Mouse (Mus musculus): ENCODE measurements around the gene Tspan11. TPM values are rescaled to one million over a fixed set of nuclear protein-coding genes. Genes with fewer than 3 reads are reported as not detected.

The Tspan11 gene
- polyA plus RNA-seq, 1 experiment from 2014 or later = 17.9 TPM

- ATAC-seq (ENCODE audit: low FRiP score) (no peak), DNase-seq (ENCODE audit: low spot score) (no peak)
- H3K4me2 ChIP-seq (replicated peaks; ENCODE audit: low read depth, low read length) = no peak overlapping the region
- H3K27ac ChIP-seq (ENCODE audit: low read depth, low read length) = no peak overlapping the region
- no peaks in the 10 kb centered on the region for H3K4me1 ChIP-seq (replicated peaks; ENCODE audit: control insufficient read depth, insufficient read depth, low read length)
- no peaks in the 10 kb centered on the region for H3K27me3 ChIP-seq (ENCODE audit: control insufficient read depth, insufficient read depth, low read length)
- H3K9me3 ChIP-seq (ENCODE audit: control insufficient read depth, low read length) = no peaks in the 10 kb centered on the region
- no peaks in the 10 kb centered on the region for H3K36me3 ChIP-seq (ENCODE audit: control insufficient read depth, insufficient read depth, low read length)
- H3K4me3 ChIP-seq (ENCODE audit: low read depth, low read length) = no peak overlapping the region
- WGBS = 86% methylated on average over 5 of the region's 5 CpGs
- no peak overlapping the region for H3K9ac ChIP-seq (ENCODE audit: low read depth, low read length)
Measured at GRCm38 (mm10) chr6:127956172-127956571, 68.8 kb downstream of the Tspan11 start.

GRCm38 (mm10) chr6:127960203-127960602 lies 72.8 kb downstream of the Tspan11 start:
- DNase-seq (ENCODE audit: low spot score) (no peak), ATAC-seq (ENCODE audit: low FRiP score) (no peak)
- H3K27ac ChIP-seq (ENCODE audit: low read depth, low read length) = no peak overlapping the region
- H3K27me3 ChIP-seq (ENCODE audit: control insufficient read depth, insufficient read depth, low read length) = no peaks in the 10 kb centered on the region
- no peaks in the 10 kb centered on the region for H3K9me3 ChIP-seq (ENCODE audit: control insufficient read depth, low read length)
- WGBS = 95% methylated on average over 1 of the region's 1 CpGs
- no peaks in the 10 kb centered on the region for H3K4me1 ChIP-seq (replicated peaks; ENCODE audit: control insufficient read depth, insufficient read depth, low read length)
- no peak overlapping the region for H3K4me3 ChIP-seq (ENCODE audit: low read depth, low read length)
- no peaks in the 10 kb centered on the region for H3K36me3 ChIP-seq (ENCODE audit: control insufficient read depth, insufficient read depth, low read length)
- no peak overlapping the region for H3K4me2 ChIP-seq (replicated peaks; ENCODE audit: low read depth, low read length)
- no peak overlapping the region for H3K9ac ChIP-seq (ENCODE audit: low read depth, low read length)

GRCm38 (mm10) chr6:127965497-127965896 lies 78.1 kb downstream of the Tspan11 start:
- Histone ChIP-seq H3K27me3 (ENCODE audit: control insufficient read depth, insufficient read depth, low read length) (no peaks in the 10 kb centered on the region), H3K36me3 (ENCODE audit: control insufficient read depth, insufficient read depth, low read length) (no peaks in the 10 kb centered on the region), H3K27ac (ENCODE audit: low read depth, low read length) (no peak overlapping the region), H3K9ac (ENCODE audit: low read depth, low read length) (no peak overlapping the region), H3K9me3 (ENCODE audit: control insufficient read depth, low read length) (no peaks in the 10 kb centered on the region), H3K4me3 (ENCODE audit: low read depth, low read length) (no peak overlapping the region), H3K4me2 (replicated peaks; ENCODE audit: low read depth, low read length) (no peak overlapping the region), H3K4me1 (replicated peaks; ENCODE audit: control insufficient read depth, insufficient read depth, low read length) (no peaks in the 10 kb centered on the region)
- DNase-seq (ENCODE audit: low spot score) (peak; percentile 55), ATAC-seq (ENCODE audit: low FRiP score) (peak; percentile 16; the same call in 1 of the 2 replicates)
- WGBS = 46% methylated on average over 8 of the region's 8 CpGs

GRCm38 (mm10) chr6:127969709-127970108 lies 82.3 kb downstream of the Tspan11 start:
- Histone ChIP-seq H3K4me1 (replicated peaks; ENCODE audit: control insufficient read depth, insufficient read depth, low read length) (peaks cover 8% of the 10 kb centered on the region; the same call in 1 of the 2 replicates), H3K9ac (ENCODE audit: low read depth, low read length) (no peak overlapping the region), H3K27me3 (ENCODE audit: control insufficient read depth, insufficient read depth, low read length) (no peaks in the 10 kb centered on the region; the same call in 1 of the 2 replicates), H3K27ac (ENCODE audit: low read depth, low read length) (no peak overlapping the region), H3K4me3 (ENCODE audit: low read depth, low read length) (no peak overlapping the region), H3K9me3 (ENCODE audit: control insufficient read depth, low read length) (no peaks in the 10 kb centered on the region), H3K4me2 (replicated peaks; ENCODE audit: low read depth, low read length) (no peak overlapping the region), H3K36me3 (ENCODE audit: control insufficient read depth, insufficient read depth, low read length) (no peaks in the 10 kb centered on the region)
- WGBS = 69% methylated on average over 7 of the region's 7 CpGs
- DNase-seq (ENCODE audit: low spot score) = no peak
- ATAC-seq (ENCODE audit: low FRiP score) = no peak

GRCm38 (mm10) chr6:127970120-127970519 lies 82.7 kb downstream of the Tspan11 start:
- DNase-seq (ENCODE audit: low spot score) = peak; percentile 90
- no peak overlapping the region for H3K4me3 ChIP-seq (ENCODE audit: low read depth, low read length)
- H3K9ac ChIP-seq (ENCODE audit: low read depth, low read length) = no peak overlapping the region
- no peak overlapping the region for H3K27ac ChIP-seq (ENCODE audit: low read depth, low read length)
- no peaks in the 10 kb centered on the region; the same call in 1 of the 2 replicates for H3K27me3 ChIP-seq (ENCODE audit: control insufficient read depth, insufficient read depth, low read length)
- H3K4me2 ChIP-seq (replicated peaks; ENCODE audit: low read depth, low read length) = no peak overlapping the region
- ATAC-seq (ENCODE audit: low FRiP score) = 0 out of 2 replicates have a peak, but pooled peaks have one; percentile 43
- H3K36me3 ChIP-seq (ENCODE audit: control insufficient read depth, insufficient read depth, low read length) = no peaks in the 10 kb centered on the region
- H3K9me3 ChIP-seq (ENCODE audit: control insufficient read depth, low read length) = no peaks in the 10 kb centered on the region
- WGBS = 12% methylated on average over 7 of the region's 7 CpGs
- peaks cover 8% of the 10 kb centered on the region; the same call in 1 of the 2 replicates for H3K4me1 ChIP-seq (replicated peaks; ENCODE audit: control insufficient read depth, insufficient read depth, low read length)

- Histone ChIP-seq H3K4me1 (replicated peaks; ENCODE audit: control insufficient read depth, insufficient read depth, low read length) (peaks cover 8% of the 10 kb centered on the region; the same call in 1 of the 2 replicates), H3K4me2 (replicated peaks; ENCODE audit: low read depth, low read length) (no peak overlapping the region), H3K27ac (ENCODE audit: low read depth, low read length) (no peak overlapping the region), H3K9ac (ENCODE audit: low read depth, low read length) (no peak overlapping the region), H3K36me3 (ENCODE audit: control insufficient read depth, insufficient read depth, low read length) (no peaks in the 10 kb centered on the region), H3K9me3 (ENCODE audit: control insufficient read depth, low read length) (no peaks in the 10 kb centered on the region), H3K27me3 (ENCODE audit: control insufficient read depth, insufficient read depth, low read length) (no peaks in the 10 kb centered on the region; the same call in 1 of the 2 replicates), H3K4me3 (ENCODE audit: low read depth, low read length) (no peak overlapping the region)
- DNase-seq (ENCODE audit: low spot score) (no peak), ATAC-seq (ENCODE audit: low FRiP score) (no peak)
- 41% methylated on average over 5 of the region's 5 CpGs for WGBS
Measured at GRCm38 (mm10) chr6:127970848-127971247, 83.5 kb downstream of the Tspan11 start.

- Histone ChIP-seq H3K27me3 (ENCODE audit: control insufficient read depth, insufficient read depth, low read length) (no peaks in the 10 kb centered on the region; the same call in 1 of the 2 replicates), H3K4me3 (ENCODE audit: low read depth, low read length) (no peak overlapping the region), H3K9me3 (ENCODE audit: control insufficient read depth, low read length) (no peaks in the 10 kb centered on the region), H3K9ac (ENCODE audit: low read depth, low read length) (no peak overlapping the region), H3K4me2 (replicated peaks; ENCODE audit: low read depth, low read length) (no peak overlapping the region), H3K36me3 (ENCODE audit: control insufficient read depth, insufficient read depth, low read length) (no peaks in the 10 kb centered on the region), H3K27ac (ENCODE audit: low read depth, low read length) (no peak overlapping the region), H3K4me1 (replicated peaks; ENCODE audit: control insufficient read depth, insufficient read depth, low read length) (peaks cover 8% of the 10 kb centered on the region; the same call in 1 of the 2 replicates)
- DNase-seq (ENCODE audit: low spot score) (no peak), ATAC-seq (ENCODE audit: low FRiP score) (no peak)
- 88% methylated on average over 5 of the region's 5 CpGs for WGBS
Measured at GRCm38 (mm10) chr6:127971931-127972330, 84.5 kb downstream of the Tspan11 start.

- peaks cover 8% of the 10 kb centered on the region; the same call in 1 of the 2 replicates for H3K4me1 ChIP-seq (replicated peaks; ENCODE audit: control insufficient read depth, insufficient read depth, low read length)
- ATAC-seq (ENCODE audit: low FRiP score) (peak; percentile 36; the same call in 1 of the 2 replicates), DNase-seq (ENCODE audit: low spot score) (no peak)
- no peaks in the 10 kb centered on the region for H3K36me3 ChIP-seq (ENCODE audit: control insufficient read depth, insufficient read depth, low read length)
- no peaks in the 10 kb centered on the region; the same call in 1 of the 2 replicates for H3K27me3 ChIP-seq (ENCODE audit: control insufficient read depth, insufficient read depth, low read length)
- no peak overlapping the region for H3K4me2 ChIP-seq (replicated peaks; ENCODE audit: low read depth, low read length)
- WGBS = 45% methylated on average over 6 of the region's 6 CpGs
- no peak overlapping the region for H3K9ac ChIP-seq (ENCODE audit: low read depth, low read length)
- H3K27ac ChIP-seq (ENCODE audit: low read depth, low read length) = peak overlapping the region; percentile 36; the same call in 1 of the 2 replicates
- no peak overlapping the region for H3K4me3 ChIP-seq (ENCODE audit: low read depth, low read length)
- no peaks in the 10 kb centered on the region for H3K9me3 ChIP-seq (ENCODE audit: control insufficient read depth, low read length)
Measured at GRCm38 (mm10) chr6:127973553-127973952, 86.2 kb downstream of the Tspan11 start.

GRCm38 (mm10) chr6:127974000-127974399 lies 86.6 kb downstream of the Tspan11 start:
- Histone ChIP-seq H3K36me3 (ENCODE audit: control insufficient read depth, insufficient read depth, low read length) (no peaks in the 10 kb centered on the region), H3K4me2 (replicated peaks; ENCODE audit: low read depth, low read length) (no peak overlapping the region), H3K4me1 (replicated peaks; ENCODE audit: control insufficient read depth, insufficient read depth, low read length) (peaks cover 8% of the 10 kb centered on the region; the same call in 1 of the 2 replicates), H3K9me3 (ENCODE audit: control insufficient read depth, low read length) (no peaks in the 10 kb centered on the region), H3K27me3 (ENCODE audit: control insufficient read depth, insufficient read depth, low read length) (no peaks in the 10 kb centered on the region; the same call in 1 of the 2 replicates), H3K27ac (ENCODE audit: low read depth, low read length) (0 out of 2 replicates have a peak overlapping the region, but pooled peaks have one; percentile 36), H3K9ac (ENCODE audit: low read depth, low read length) (no peak overlapping the region), H3K4me3 (ENCODE audit: low read depth, low read length) (no peak overlapping the region)
- ATAC-seq (ENCODE audit: low FRiP score) (peak; percentile 33; the same call in 1 of the 2 replicates), DNase-seq (ENCODE audit: low spot score) (no peak)
- WGBS = 37% methylated on average over 9 of the region's 9 CpGs

Data from hindbrain, embryonic 11.5 days (tissue).